Mouse (Mus musculus): ENCODE measurements around the gene Nbdy. TPM values are rescaled to one million over a fixed set of nuclear protein-coding genes. Genes with fewer than 3 reads are reported as not detected.

Gene Nbdy
- polyA plus RNA-seq (2012; rRNA removed) = 9.7 and 13.6 TPM in 2 replicates

DNA sequence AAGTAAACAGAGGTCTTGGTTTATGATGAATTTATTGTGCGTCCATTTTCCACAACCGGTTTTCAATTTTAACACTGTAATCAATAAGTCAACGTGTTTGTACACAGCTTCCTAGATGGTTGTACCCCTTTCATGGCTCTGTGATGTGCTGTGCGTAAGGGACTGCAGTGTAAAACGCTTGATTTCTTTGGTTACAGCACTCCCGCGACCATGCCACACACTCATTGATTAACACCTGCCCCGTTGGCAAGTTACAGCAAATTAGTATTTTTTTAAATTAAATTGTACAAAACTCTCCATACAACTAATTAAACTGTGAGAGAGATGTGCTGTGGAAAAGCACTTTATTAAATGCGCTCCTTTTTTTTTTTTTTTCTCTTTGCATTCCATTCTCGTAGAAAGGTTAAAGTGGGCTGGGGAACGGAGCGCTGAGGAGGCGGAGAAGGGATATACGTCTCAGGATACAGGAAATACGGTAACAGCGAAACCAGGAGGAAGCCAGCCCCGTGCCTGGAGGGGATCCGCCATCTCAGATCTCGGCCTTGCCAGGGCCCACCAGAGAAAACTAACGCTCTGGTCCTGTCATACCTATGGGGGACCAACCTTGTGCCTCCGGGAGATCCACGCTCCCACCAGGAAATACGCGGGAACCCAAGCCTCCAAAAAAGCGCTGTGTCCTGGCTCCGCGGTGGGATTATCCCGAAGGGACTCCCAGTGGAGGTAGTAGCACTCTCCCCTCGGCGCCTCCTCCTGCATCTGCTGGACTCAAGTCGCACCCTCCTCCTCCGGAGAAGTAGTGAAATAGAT lies at the start of gene Nbdy:
Nbdy (plus strand) TSS at position 481 of the 807 bp plus-strand sequence.
- Histone ChIP-seq H3K36me3 (ENCODE audit: control insufficient read depth, insufficient read depth, low read length) (no peaks in the 10 kb centered on the region), H3K4me3 (ENCODE audit: extremely low read depth, insufficient read depth, insufficient read length) (peak within 1 kb of the TSS; percentile 76), H3K27ac (ENCODE audit: insufficient read depth, low read length) (no peak within 1 kb of the TSS; the same call in 1 of the 2 replicates), H3K27me3 (ENCODE audit: control insufficient read depth, insufficient read depth, low read length) (no peaks in the 10 kb centered on the region), H3K4me1 (ENCODE audit: control insufficient read depth, insufficient read depth, insufficient read length) (no peaks in the 10 kb centered on the region)
- 19% methylated on average over 32 of the region's 32 CpGs for WGBS
- peak in 1 of 2 experiments; percentile 5 for DNase-seq (ENCODE audit: low read depth in 1 of 2, low spot score in 2 of 2)
- TF ChIP-seq CTCF (IDR thresholded peaks at IDR 0.05; ENCODE audit: extremely low read depth, insufficient read depth, insufficient read length, insufficient replicate concordance) = no peak
- TF ChIP-seq POLR2A (IDR thresholded peaks at IDR 0.05; ENCODE audit: low read depth, low read length) = no peak

DNA sequence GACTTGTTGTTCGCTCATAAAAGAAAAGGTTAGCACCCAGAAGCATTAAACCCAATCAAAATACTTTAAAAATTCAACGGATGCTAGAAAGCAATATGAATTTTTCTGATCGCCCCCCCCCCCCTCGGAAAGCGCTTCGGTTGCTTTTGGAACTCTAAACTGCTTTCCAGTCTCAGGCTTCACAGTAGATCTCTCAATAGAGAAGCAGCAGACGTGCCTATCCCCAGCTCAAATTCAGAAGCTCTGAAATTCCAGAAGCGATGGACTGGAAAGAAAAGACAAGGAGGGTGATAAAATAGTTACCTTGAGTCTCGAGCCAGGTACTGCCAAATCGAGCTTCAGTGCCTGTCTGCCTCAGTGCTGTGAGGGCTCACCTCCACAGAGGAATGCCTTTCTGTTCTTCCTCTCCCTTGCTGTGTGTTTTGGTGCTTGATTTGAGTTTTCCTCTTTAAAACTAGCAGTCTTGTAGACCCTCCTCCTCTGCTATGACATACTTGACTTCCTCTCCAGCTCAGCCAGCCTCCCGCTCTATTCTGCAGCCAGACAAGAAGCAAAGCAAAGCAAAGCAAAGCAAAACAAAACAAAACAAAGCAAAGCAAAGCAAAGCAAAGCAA lies 27.5 kb upstream of the Nbdy start, which contains the start of gene Kctd12b:
Kctd12b (minus strand) TSS at position 610 of the 614 bp plus-strand sequence.
- DNase-seq (ENCODE audit: low read depth in 1 of 2, low spot score in 2 of 2) = no peak
- Histone ChIP-seq H3K27ac (ENCODE audit: insufficient read depth, low read length) (peak within 1 kb of the TSS; percentile 62), H3K4me1 (ENCODE audit: control insufficient read depth, insufficient read depth, insufficient read length) (no peaks in the 10 kb centered on the region), H3K27me3 (ENCODE audit: control insufficient read depth, insufficient read depth, low read length) (no peaks in the 10 kb centered on the region), H3K36me3 (ENCODE audit: control insufficient read depth, insufficient read depth, low read length) (no peaks in the 10 kb centered on the region), H3K4me3 (ENCODE audit: extremely low read depth, insufficient read depth, insufficient read length) (peak within 1 kb of the TSS; percentile 42)
- WGBS = 28% methylated on average over 11 of the region's 11 CpGs
- TF ChIP-seq POLR2A (IDR thresholded peaks at IDR 0.05; ENCODE audit: low read depth, low read length) = no peak
- TF ChIP-seq CTCF (IDR thresholded peaks at IDR 0.05; ENCODE audit: extremely low read depth, insufficient read depth, insufficient read length, insufficient replicate concordance) = no peak

DNA sequence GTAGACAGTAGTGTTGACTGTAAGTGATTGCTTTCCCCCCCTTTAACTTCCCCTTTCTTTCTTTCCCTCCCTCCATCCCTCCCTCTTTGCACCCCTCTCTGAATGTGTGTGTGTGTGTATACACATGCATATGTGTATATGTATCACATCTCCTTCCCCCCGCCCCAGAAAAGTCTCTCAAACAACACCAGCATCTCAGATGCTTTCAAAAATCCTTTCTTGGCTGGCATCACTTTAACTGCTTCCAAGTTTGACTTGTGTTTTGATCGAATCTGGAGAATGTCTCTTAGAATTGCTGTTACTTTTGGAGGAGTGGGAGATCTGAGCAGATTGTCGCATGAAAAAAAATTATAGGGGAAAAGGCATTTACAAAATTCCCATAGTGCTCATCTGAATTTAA lies 22.9 kb upstream of the Nbdy start:
- no peak overlapping the region for H3K27ac ChIP-seq (ENCODE audit: insufficient read depth, low read length)
- H3K4me1 ChIP-seq (ENCODE audit: control insufficient read depth, insufficient read depth, insufficient read length) = no peaks in the 10 kb centered on the region
- no peak for TF ChIP-seq CTCF (IDR thresholded peaks at IDR 0.05; ENCODE audit: extremely low read depth, insufficient read depth, insufficient read length, insufficient replicate concordance)
- no peak for TF ChIP-seq POLR2A (IDR thresholded peaks at IDR 0.05; ENCODE audit: low read depth, low read length)
- H3K36me3 ChIP-seq (ENCODE audit: control insufficient read depth, insufficient read depth, low read length) = no peaks in the 10 kb centered on the region
- DNase-seq (ENCODE audit: low read depth in 1 of 2, low spot score in 2 of 2) = no peak
- WGBS = 74% methylated on average over 3 of the region's 3 CpGs
- H3K27me3 ChIP-seq (ENCODE audit: control insufficient read depth, insufficient read depth, low read length) = no peaks in the 10 kb centered on the region
- no peak overlapping the region for H3K4me3 ChIP-seq (ENCODE audit: extremely low read depth, insufficient read depth, insufficient read length)

DNA sequence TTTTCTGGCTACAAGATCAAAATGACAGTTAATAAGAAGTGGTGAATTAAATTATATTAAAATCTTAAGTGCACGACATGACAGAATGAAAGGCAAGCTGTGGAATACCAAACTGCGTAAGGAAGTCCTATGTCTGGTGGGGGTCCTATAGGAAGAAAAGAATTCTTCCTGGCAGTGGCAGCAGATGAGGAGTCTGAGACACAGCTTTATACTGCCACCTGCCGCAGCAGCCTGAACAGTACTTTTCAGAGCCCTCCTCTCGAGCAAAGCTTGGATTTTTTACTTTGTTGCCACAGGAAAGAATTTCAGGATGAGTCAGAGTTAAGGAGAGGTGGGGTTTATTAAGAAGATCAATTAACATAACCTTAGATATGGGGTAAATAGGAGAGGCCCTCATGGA lies 15.7 kb upstream of the Nbdy start:
- Histone ChIP-seq H3K4me1 (ENCODE audit: control insufficient read depth, insufficient read depth, insufficient read length) (no peaks in the 10 kb centered on the region), H3K27ac (ENCODE audit: insufficient read depth, low read length) (no peak overlapping the region), H3K27me3 (ENCODE audit: control insufficient read depth, insufficient read depth, low read length) (no peaks in the 10 kb centered on the region), H3K4me3 (ENCODE audit: extremely low read depth, insufficient read depth, insufficient read length) (no peak overlapping the region), H3K36me3 (ENCODE audit: control insufficient read depth, insufficient read depth, low read length) (no peaks in the 10 kb centered on the region)
- 46% methylated on average over 4 of the region's 4 CpGs for WGBS
- DNase-seq (ENCODE audit: low read depth in 1 of 2, low spot score in 2 of 2) = no peak
- TF ChIP-seq CTCF (IDR thresholded peaks at IDR 0.05; ENCODE audit: extremely low read depth, insufficient read depth, insufficient read length, insufficient replicate concordance) = no peak
- TF ChIP-seq POLR2A (IDR thresholded peaks at IDR 0.05; ENCODE audit: low read depth, low read length) = no peak

DNA sequence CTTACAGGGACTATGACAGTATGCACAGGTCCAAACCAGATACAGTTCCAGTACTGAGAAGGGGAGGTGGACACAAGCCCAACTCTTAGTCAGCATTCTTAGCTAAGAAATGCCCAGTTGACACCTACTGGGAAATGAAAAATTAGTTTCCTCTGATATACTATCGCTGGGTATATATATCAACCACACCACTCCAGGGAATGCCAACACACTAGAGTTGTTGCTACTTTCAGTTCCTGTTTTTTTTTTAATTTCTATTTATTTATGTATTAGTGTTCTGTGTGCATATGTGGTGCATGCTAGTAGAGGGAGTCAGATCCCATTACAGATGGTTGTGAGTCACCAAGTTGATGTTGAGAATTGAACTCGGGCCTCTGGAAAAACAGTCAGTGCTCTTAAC lies 6.7 kb upstream of the Nbdy start:
- no peaks in the 10 kb centered on the region for H3K36me3 ChIP-seq (ENCODE audit: control insufficient read depth, insufficient read depth, low read length)
- no peak overlapping the region for H3K4me3 ChIP-seq (ENCODE audit: extremely low read depth, insufficient read depth, insufficient read length)
- DNase-seq (ENCODE audit: low read depth in 1 of 2, low spot score in 2 of 2) = no peak
- no peak overlapping the region for H3K27ac ChIP-seq (ENCODE audit: insufficient read depth, low read length)
- TF ChIP-seq CTCF (IDR thresholded peaks at IDR 0.05; ENCODE audit: extremely low read depth, insufficient read depth, insufficient read length, insufficient replicate concordance) (no peak), POLR2A (IDR thresholded peaks at IDR 0.05; ENCODE audit: low read depth, low read length) (no peak)
- no peaks in the 10 kb centered on the region for H3K27me3 ChIP-seq (ENCODE audit: control insufficient read depth, insufficient read depth, low read length)
- WGBS = 60% methylated on average over 2 of the region's 2 CpGs
- no peaks in the 10 kb centered on the region for H3K4me1 ChIP-seq (ENCODE audit: control insufficient read depth, insufficient read depth, insufficient read length)

DNA sequence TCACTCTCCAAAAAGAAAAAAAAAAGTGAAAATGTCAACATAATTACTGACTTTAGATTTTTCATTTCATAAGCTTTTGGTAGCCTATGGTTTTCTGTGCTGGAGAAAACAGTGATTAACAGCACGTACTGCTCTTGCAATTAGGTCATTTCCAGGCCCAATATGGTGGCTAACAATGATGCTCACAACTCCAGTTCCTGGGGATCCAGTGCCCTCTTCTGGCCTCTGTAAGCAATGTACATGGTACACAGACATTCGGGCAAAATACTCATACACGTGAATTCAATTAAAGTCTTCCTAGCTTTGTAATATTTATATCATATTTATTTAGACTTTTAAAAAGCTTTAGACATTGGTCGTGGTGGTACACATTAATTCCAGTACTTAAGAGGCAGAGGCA lies 3.8 kb upstream of the Nbdy start:
- H3K4me3 ChIP-seq (ENCODE audit: extremely low read depth, insufficient read depth, insufficient read length) = no peak overlapping the region
- TF ChIP-seq POLR2A (IDR thresholded peaks at IDR 0.05; ENCODE audit: low read depth, low read length) (no peak), CTCF (IDR thresholded peaks at IDR 0.05; ENCODE audit: extremely low read depth, insufficient read depth, insufficient read length, insufficient replicate concordance) (no peak)
- no peaks in the 10 kb centered on the region for H3K36me3 ChIP-seq (ENCODE audit: control insufficient read depth, insufficient read depth, low read length)
- no peak overlapping the region for H3K27ac ChIP-seq (ENCODE audit: insufficient read depth, low read length)
- H3K4me1 ChIP-seq (ENCODE audit: control insufficient read depth, insufficient read depth, insufficient read length) = no peaks in the 10 kb centered on the region
- DNase-seq (ENCODE audit: low read depth in 1 of 2, low spot score in 2 of 2) = peak in 1 of 2 experiments; percentile 5
- WGBS = 54% methylated on average over 4 of the region's 4 CpGs
- no peaks in the 10 kb centered on the region for H3K27me3 ChIP-seq (ENCODE audit: control insufficient read depth, insufficient read depth, low read length)

DNA sequence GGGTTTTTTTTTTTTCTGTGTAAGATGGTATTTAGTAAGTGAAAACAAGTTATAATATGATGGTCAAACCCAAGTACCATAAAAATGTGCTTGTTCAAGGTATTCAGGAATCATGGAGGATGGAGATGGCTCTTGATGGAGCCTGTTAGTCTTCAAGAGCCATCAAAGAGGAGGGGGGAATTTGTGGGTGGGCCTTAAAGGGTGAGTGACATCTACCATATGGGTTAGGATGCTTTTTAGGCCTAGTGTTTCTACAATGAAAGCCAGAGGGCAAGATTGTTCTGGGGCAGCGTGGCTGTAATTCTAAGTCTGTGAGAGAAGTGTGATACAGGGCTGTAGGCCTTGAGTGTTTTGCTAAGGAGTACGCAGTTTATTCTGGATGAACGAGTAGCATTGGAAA lies 1.0 kb downstream of the Nbdy start:
- DNase-seq (ENCODE audit: low read depth in 1 of 2, low spot score in 2 of 2) = no peak
- no peak overlapping the region for H3K4me3 ChIP-seq (ENCODE audit: extremely low read depth, insufficient read depth, insufficient read length)
- no peaks in the 10 kb centered on the region for H3K36me3 ChIP-seq (ENCODE audit: control insufficient read depth, insufficient read depth, low read length)
- no peaks in the 10 kb centered on the region for H3K27me3 ChIP-seq (ENCODE audit: control insufficient read depth, insufficient read depth, low read length)
- TF ChIP-seq CTCF (IDR thresholded peaks at IDR 0.05; ENCODE audit: extremely low read depth, insufficient read depth, insufficient read length, insufficient replicate concordance) (no peak), POLR2A (IDR thresholded peaks at IDR 0.05; ENCODE audit: low read depth, low read length) (no peak)
- 75% methylated on average over 3 of the region's 3 CpGs for WGBS
- H3K27ac ChIP-seq (ENCODE audit: insufficient read depth, low read length) = no peak overlapping the region
- no peaks in the 10 kb centered on the region for H3K4me1 ChIP-seq (ENCODE audit: control insufficient read depth, insufficient read depth, insufficient read length)
